Mouse (Mus musculus) neural tube, embryonic 11.5 days (tissue): Measurements from ENCODE around the gene Efcab3. TPM values are rescaled to one million over a fixed set of nuclear protein-coding genes. Genes with fewer than 3 reads are reported as not detected.

ENCODE experiments used
- ATAC-seq: fragments of 200-750 bp; cut with Nextera tagmentation; 2 replicates; pipeline ENCODE4 v1.8.0; 2017; ENCODE audit warnings: moderate number of reproducible peaks, mild to moderate bottlenecking, moderate TSS enrichment, moderate library complexity; ENCODE audit not compliant: insufficient read depth, low FRiP score, low TSS enrichment
- DNase-seq: peaks from one replicate; pipeline ENCODE4 v3.0.0-alpha.2; 2015; ENCODE audit warnings: low spot score
- H3K27ac ChIP-seq: fragments of 300-500 bp; sonication (generic); 2 replicates; pipeline ENCODE4 v1.5.1; 2014; ENCODE audit warnings: low read depth, mild to moderate bottlenecking, low read length
- H3K27me3 ChIP-seq: fragments of 300-500 bp; sonication (generic); 2 replicates; pipeline ENCODE4 v1.6.1; 2014; ENCODE audit warnings: mild to moderate bottlenecking, low read length, mixed read lengths; ENCODE audit not compliant: control insufficient read depth, insufficient read depth
- H3K36me3 ChIP-seq: fragments of 300-500 bp; sonication (generic); 2 replicates; pipeline ENCODE4 v1.6.1; 2014; ENCODE audit warnings: mild to moderate bottlenecking, low read length, moderate library complexity, mixed read lengths; ENCODE audit not compliant: control insufficient read depth, insufficient read depth
- H3K4me1 ChIP-seq: fragments of 300-500 bp; sonication (generic); 2 replicates; pipeline ENCODE4 v1.6.1; 2014; ENCODE audit warnings: low read length, mixed read lengths; ENCODE audit not compliant: control insufficient read depth, insufficient read depth
- H3K4me2 ChIP-seq: fragments of 300-500 bp; sonication (generic); 2 replicates; pipeline ENCODE4 v1.6.1; 2014; ENCODE audit warnings: low read depth, mild to moderate bottlenecking, moderate library complexity
- H3K4me3 ChIP-seq: fragments of 300-500 bp; sonication (generic); 2 replicates; pipeline ENCODE4 v1.5.1; 2014; ENCODE audit warnings: low read depth, low read length
- H3K9ac ChIP-seq: fragments of 300-500 bp; sonication (generic); 2 replicates; pipeline ENCODE4 v1.6.1; 2014; ENCODE audit warnings: mild to moderate bottlenecking, low read length
- H3K9me3 ChIP-seq: fragments of 300-500 bp; sonication (generic); 2 replicates; pipeline ENCODE4 v1.6.1; 2016; ENCODE audit warnings: low read length; ENCODE audit not compliant: control insufficient read depth
- WGBS: fragments of 180-500 bp; shearing (Covaris S2); extraction: QIAGEN DNeasy Blood & Tissue Kit; methylation state at CpG from one replicate; pipeline ENCODE4 v1.1.7; 2014; 5-methylcytosine and 5-hydroxymethylcytosine counted together
- polyA plus RNA-seq: library from polyadenylated mRNA; unstranded; fragments of >200 nt; fragmentation: Nextera tagmentation; extraction: Ambion mirVana; gene quantifications from 2 replicates; pipeline ENCODE4 v1.2.1, GENCODE M21; 2014

Gene Efcab3
- polyA plus RNA-seq, 1 experiment from 2014 or later: not detected

GRCm38 (mm10) chr11:105161411-105161810, 98.0 kb downstream of the Efcab3 start:
- Histone ChIP-seq H3K4me2 (no peak overlapping the region), H3K9ac (no peak overlapping the region), H3K9me3 (no peaks in the 10 kb centered on the region; the same call in 1 of the 2 replicates), H3K27me3 (no peaks in the 10 kb centered on the region), H3K4me1 (no peaks in the 10 kb centered on the region), H3K27ac (no peak overlapping the region), H3K4me3 (no peak overlapping the region), H3K36me3 (no peaks in the 10 kb centered on the region)
- DNase-seq (no peak), ATAC-seq (no peak)
- WGBS: 93% methylated on average over 2 of the region's 2 CpGs

GRCm38 (mm10) chr11:105164516-105165510, 101.4 kb downstream of the Efcab3 start:
- Histone ChIP-seq H3K36me3 (no peaks in the 10 kb centered on the region), H3K4me2 (no peak overlapping the region), H3K4me3 (no peak overlapping the region), H3K9me3 (no peaks in the 10 kb centered on the region; the same call in 1 of the 2 replicates), H3K27ac (no peak overlapping the region), H3K27me3 (no peaks in the 10 kb centered on the region), H3K4me1 (no peaks in the 10 kb centered on the region), H3K9ac (no peak overlapping the region)
- ATAC-seq: no peak
- 83% methylated on average over 69 of the region's 69 CpGs for WGBS
- DNase-seq: no peak

GRCm38 (mm10) chr11:105166780-105167179, 103.4 kb downstream of the Efcab3 start:
- no peaks in the 10 kb centered on the region for H3K4me1 ChIP-seq
- 94% methylated on average over 10 of the region's 10 CpGs for WGBS
- H3K27ac ChIP-seq: no peak overlapping the region
- no peak overlapping the region for H3K4me2 ChIP-seq
- no peak for DNase-seq
- H3K9me3 ChIP-seq: no peaks in the 10 kb centered on the region; the same call in 1 of the 2 replicates
- ATAC-seq: no peak
- H3K4me3 ChIP-seq: no peak overlapping the region
- H3K27me3 ChIP-seq: no peaks in the 10 kb centered on the region
- H3K36me3 ChIP-seq: no peaks in the 10 kb centered on the region
- no peak overlapping the region for H3K9ac ChIP-seq

Other genes with a start within 250 kb of the Efcab3 start
- 33.1 and 38.1 TPM in 2 replicates for gene Mettl2, start 62.8 kb downstream of the Efcab3 start, polyA plus RNA-seq
- not detected in 2 replicates for gene Gm10842, start 83.3 kb downstream of the Efcab3 start, polyA plus RNA-seq
- gene Tlk2, start 115.2 kb downstream of the Efcab3 start, polyA plus RNA-seq: 25.9 and 27.8 TPM in 2 replicates
- 9.3 and 10.7 TPM in 2 replicates for gene Mrc2, start 229.1 kb downstream of the Efcab3 start, polyA plus RNA-seq